Mouse (Mus musculus) ES-E14 (cell line): Measurements from ENCODE around the gene Fnbp1.

Experiments used
- CHD2 ChIP-seq: IDR thresholded peaks from 2 replicates; pipeline ENCODE4 v1.6.1; 2014; ENCODE audit warnings: mild to moderate bottlenecking, low read depth, low read length, inconsistent platforms
- ZC3H11A ChIP-seq: IDR thresholded peaks from 2 replicates; pipeline ENCODE4 v1.6.1; 2012; ENCODE audit warnings: low read depth, mild to moderate bottlenecking, inconsistent platforms, low read length, borderline replicate concordance

- no peak for TF ChIP-seq CHD2
- no peak for TF ChIP-seq ZC3H11A
These were observed 146.3 kb downstream of the Fnbp1 start for GRCm38 (mm10) chr2:30995432-30995996.
